Mouse (Mus musculus) kidney, adult 2 months (tissue): ENCODE data around the gene Smyd3.

ENCODE experiments used
- CTCF ChIP-seq: fragments of 200-500 bp; conservative IDR thresholded peaks from 2 replicates; pipeline ENCODE4 v1.5.1; 2011; ENCODE audit warnings: low read depth, mild to moderate bottlenecking, control low read depth, low read length, moderate library complexity, mixed read lengths; ENCODE audit not compliant: insufficient read depth, insufficient read length
- POLR2A ChIP-seq: fragments of 200-500 bp; IDR thresholded peaks from one replicate; pipeline ENCODE4 v1.6.1; 2011; ENCODE audit warnings: low read depth, low read length, control low read depth

GRCm38 (mm10) chr1:179045856-179046714, 471.8 kb downstream of the Smyd3 start:
- TF ChIP-seq POLR2A (no peak), CTCF (no peak)
